Mouse (Mus musculus) bone marrow macrophage, adult 2 months (primary cell): Measurements from ENCODE around the gene Dctpp1.

Experiments used
- CTCF ChIP-seq: IDR thresholded peaks from 2 replicates; pipeline ENCODE4 v1.5.1; 2012; ENCODE audit warnings: low read depth, mild to moderate bottlenecking, low read length, moderate library complexity
- POLR2A ChIP-seq: IDR thresholded peaks from 2 replicates; pipeline ENCODE4 v1.6.1; 2012; ENCODE audit warnings: mild to moderate bottlenecking, low read depth, low read length, borderline replicate concordance

- TF ChIP-seq CTCF (no peak), POLR2A (no peak)
Observed at GRCm38 (mm10) chr7:127297586-127298193, 37.2 kb upstream of the Dctpp1 start.
